Mouse (Mus musculus) brain, adult 10 weeks (tissue): Measurements from ENCODE around the gene Kcna1. TPM values are rescaled to one million over a fixed set of nuclear protein-coding genes. Genes with fewer than 3 reads are reported as not detected.

Experiments used
- polyA plus RNA-seq: library from polyadenylated mRNA; stranded (reverse); fragments of 350-450 nt; fragmentation: Illumina TruSeq; extraction: RNeasy Lipid Tissue Mini Kit (QIAGEN cat#74804); gene quantifications from one replicate; pipeline ENCODE4 v1.2.3, GENCODE M21; 2015; ENCODE audit warnings: low read depth, low replicate concordance

Gene Kcna1
- 52.7 TPM for polyA plus RNA-seq

DNA sequence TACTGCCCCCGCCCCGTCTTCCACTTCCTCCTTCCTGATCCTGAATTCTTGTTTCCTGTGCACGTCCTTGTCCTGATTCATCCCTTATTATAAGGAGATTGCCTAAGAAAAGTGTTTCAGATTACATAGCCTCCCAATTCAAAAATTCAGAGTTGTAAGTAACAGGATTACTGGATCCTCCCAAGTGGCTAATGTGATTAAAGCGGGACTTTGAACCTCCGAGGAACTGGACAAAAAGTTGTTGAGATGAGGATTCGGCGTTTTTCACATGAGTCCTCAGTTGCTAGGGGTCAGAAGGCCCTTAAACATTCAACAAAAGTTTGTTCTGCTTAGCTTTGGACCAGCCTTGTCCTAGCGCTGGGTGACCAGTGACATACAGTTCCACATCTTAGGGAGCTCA is at the start of gene Kcna1:
Gene Kcna1, minus strand, starts transcription at position 4 of the 400 bp plus-strand sequence.

Other genes with a start within 250 kb of the Kcna1 start
- 3.2 TPM for gene Kcna5, start 111.0 kb downstream of the Kcna1 start, polyA plus RNA-seq
- gene Kcna6, start 94.3 kb upstream of the Kcna1 start, polyA plus RNA-seq, result 61.7 TPM
- gene Ndufa9, start 202.8 kb upstream of the Kcna1 start, polyA plus RNA-seq, result 204 TPM
- 0.34 TPM for gene Akap3, start 206.7 kb upstream of the Kcna1 start, polyA plus RNA-seq